Mouse (Mus musculus) left cerebral cortex, postnatal 14 days (tissue): ENCODE results near the gene Bcl10. TPM values are rescaled to one million over a fixed set of nuclear protein-coding genes. Genes with fewer than 3 reads are reported as not detected.
"Not testable (repeated sequence)": the region's sequence is repeated elsewhere in the genome, so short reads cannot be mapped to it uniquely, and the experiment has no call there.

Source experiments
- DNase-seq, 2 experiments: peaks; one replicate each; pipeline ENCODE4 v3.0.0; 2021 to 2022; ENCODE audit warnings: low spot score in 2 of 2, mixed read lengths in 1 of 2
- intact Hi-C: fragments of 180-260 bp; cut with DNase I; formaldehyde crosslinking; loops from one replicate; pipeline ENCODE4 v1.15.1; 2025
- total RNA-seq, 2 experiments: library from RNA; stranded (reverse); gene quantifications; 2 replicates each; pipeline ENCODE4 v1.2.3; 2021

Bcl10 gene
- total RNA-seq, 2 experiments from 2014 or later, result 15.0 to 15.2 TPM

DNA sequence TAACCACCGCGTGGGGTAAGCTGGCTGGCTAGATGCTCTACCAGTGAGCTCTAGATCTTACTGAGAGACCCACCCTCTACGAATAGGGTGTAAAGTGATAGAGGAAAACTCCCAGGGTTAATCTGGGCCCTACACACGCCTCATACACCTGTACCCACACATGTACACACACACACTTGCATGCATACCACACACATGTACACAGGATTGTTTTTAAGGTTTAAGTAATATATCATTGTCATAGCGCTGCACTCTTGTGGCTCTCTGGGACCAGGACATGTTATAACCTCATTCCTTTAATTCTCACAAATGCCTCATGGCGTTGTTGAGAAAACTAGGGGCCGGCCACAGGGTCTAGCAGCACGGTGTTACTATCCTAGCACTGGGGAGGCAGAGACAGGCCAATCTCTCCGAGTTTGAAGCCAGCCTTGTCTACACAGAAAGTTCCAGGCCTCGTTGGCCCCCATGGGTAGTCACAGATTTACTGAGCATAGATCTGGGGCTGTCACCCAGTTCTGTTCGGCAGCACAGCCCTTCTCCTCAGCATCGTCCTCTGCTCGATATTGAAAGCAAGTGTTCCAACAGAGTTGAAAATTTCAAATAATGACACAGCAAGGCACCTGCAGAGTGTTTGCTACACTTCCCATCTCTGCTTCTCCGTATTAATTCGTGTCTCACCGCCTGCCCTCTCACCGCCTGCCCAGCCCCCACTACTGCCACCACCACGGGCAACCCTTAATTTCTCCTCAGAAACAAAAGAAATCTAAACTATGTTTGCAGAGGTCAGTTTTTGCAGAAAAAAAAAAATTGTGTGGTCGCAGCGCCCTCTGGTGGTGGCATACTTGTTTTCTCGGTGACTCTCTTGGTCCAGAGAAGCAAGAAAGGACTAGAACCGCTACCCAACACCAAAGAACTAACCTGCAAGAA is 17.5 kb upstream of the Bcl10 start:
- intact Hi-C loops, result loop anchor here (1.0 to 5.0 kb wide), 3 partner anchors 148 to 321 kb away; partner anchors contain the start of genes Ccn1 and Ddah1
- peak; percentile 30 to 69 for DNase-seq

DNA sequence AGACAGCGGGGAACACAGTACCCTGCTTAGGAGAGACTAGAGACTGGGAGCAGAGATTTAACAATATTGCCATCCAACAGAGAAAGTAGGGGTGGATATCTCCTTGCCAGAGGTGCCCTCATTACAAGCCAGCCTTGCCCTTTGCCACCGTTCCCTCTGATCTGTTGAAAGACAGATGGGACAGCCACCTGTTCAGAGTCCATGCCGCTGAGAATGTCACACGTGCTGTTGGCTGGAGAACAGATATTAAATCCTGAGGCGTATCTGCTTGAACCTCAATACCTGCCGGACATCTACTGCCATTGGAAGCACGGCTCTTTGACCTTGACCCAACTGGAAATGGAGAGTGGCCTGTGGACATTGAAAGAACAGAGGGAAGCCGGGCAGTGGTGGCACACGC is 16.0 kb upstream of the Bcl10 start:
- DNase-seq, result no peak
- intact Hi-C loops, result loop anchor here (5.0 kb wide), 2 partner anchors 149 to 259 kb away; partner anchors contain the start of genes Ccn1 and Ddah1

DNA sequence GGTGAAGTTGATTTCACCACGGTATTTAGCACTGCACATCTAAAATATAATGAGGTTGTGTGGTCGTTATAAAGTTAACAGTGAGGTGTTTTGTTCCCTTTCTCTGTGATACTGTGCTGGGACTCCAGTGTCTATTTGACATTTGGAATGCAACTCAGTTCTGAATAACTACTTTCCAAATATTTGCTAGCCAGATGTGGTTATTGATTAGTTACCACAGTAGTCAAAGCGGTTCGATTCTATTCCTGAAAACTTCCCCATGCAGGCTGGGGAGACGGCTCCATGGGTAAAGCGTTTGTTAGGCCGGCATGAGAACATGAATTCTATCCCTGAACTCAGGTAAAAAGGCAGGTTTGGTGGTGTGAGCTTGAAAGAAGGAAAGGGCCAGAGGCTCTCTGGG is 10.1 kb upstream of the Bcl10 start:
- DNase-seq, result no peak
- intact Hi-C loops, result no loop called here

DNA sequence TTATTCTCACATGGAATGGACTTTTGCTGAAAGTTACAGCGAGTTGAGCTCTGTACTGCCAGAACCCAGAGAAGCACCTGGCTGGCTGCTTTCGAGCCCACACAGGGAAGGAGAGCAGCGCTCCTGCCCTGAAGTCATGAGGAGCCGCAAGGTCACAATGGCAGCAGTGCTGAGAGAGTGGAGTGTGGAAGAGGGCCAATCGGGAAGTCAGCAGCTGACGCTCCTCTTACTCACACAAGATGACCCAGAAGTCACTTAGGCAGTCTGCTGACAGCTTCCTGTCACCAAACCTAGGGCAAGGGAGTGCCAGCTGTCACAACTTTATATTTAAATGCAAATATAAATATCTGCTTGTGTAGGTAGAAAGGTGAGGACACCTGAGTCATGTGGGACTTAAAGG is 9.3 kb upstream of the Bcl10 start:
- intact Hi-C loops, result no loop called here
- no peak for DNase-seq

DNA sequence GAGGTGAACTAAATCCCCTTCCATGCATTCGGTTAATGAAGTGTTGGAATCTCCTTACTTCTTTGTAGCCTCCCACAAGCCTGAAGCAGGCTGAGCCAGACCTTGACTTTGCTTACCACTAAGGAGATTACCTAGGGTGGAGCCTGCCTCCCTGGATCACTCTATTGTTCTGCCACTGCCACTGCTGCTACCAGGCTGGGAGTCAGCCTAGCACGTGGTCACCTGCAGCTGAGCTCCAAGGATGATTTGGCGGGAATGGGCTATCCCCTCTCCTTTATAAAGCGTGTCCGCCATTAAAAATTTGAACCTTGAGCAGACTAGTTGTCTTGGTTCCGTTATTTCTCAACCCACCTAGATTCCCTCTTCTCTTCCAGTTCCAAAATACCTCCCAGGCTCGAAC is 8.7 kb upstream of the Bcl10 start:
- DNase-seq, intact Hi-C loops: not testable (repeated sequence)

DNA sequence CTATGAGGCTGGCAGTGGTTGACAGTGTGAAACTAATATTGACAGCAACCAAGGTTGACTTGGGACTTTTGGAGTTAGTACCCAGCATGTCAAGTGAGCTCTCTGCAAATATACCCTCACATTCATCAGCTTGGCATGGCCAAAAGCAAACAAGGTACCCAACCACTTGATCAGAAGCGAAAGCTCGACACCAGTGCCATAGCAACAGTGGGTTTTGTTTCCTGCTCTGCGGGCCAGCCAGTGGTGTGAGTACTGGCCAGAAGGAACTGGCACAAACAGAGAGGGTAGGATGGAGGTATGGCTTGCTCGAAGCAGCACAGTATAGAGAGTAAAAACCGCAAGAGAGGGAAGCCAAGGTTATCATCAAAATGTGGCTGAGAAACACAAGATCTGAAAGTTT is 6.2 kb upstream of the Bcl10 start:
- DNase-seq, result no peak
- intact Hi-C loops, result no loop called here

DNA sequence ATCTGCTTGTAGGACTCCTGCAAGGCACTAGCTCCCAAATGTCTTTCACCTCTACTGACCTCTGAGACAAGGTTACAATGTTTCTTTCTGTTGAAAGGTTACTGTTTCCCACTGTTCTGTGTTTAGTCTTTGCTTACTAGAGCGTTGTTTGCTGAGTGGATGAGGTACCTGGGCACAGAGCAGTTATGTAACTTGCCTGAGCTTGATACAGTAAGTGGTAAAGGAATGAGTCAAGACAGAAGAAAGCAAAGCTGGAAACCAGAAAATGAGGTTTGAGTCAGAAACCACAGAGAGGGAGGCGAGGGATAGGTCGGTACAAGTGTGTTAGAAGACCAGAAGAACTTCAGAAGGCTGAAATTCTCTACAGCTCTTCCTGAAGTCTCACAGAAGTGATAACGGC is 5.8 kb upstream of the Bcl10 start:
- no peak for DNase-seq
- intact Hi-C loops, result no loop called here

DNA sequence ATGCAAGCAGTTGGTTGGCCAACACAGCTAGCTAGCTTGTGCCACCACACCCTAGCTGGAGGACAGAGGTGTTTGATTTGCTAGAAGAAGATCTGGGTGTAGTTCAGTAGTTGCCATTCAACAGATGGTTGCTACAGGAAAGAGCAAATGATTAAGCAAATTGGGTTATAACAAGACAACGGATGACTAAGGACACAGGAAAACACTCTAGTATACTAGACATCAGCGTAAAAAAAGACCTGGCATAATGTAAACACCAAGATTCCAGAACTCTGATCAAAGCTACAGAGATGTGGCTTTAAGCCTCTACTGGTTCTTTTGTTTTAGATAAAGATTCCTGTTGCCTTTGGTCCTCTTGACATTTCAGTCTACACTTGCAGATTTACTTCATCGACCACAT is 367 bp downstream of the Bcl10 start:
- intact Hi-C loops, result no loop called here
- DNase-seq, result no peak

DNA sequence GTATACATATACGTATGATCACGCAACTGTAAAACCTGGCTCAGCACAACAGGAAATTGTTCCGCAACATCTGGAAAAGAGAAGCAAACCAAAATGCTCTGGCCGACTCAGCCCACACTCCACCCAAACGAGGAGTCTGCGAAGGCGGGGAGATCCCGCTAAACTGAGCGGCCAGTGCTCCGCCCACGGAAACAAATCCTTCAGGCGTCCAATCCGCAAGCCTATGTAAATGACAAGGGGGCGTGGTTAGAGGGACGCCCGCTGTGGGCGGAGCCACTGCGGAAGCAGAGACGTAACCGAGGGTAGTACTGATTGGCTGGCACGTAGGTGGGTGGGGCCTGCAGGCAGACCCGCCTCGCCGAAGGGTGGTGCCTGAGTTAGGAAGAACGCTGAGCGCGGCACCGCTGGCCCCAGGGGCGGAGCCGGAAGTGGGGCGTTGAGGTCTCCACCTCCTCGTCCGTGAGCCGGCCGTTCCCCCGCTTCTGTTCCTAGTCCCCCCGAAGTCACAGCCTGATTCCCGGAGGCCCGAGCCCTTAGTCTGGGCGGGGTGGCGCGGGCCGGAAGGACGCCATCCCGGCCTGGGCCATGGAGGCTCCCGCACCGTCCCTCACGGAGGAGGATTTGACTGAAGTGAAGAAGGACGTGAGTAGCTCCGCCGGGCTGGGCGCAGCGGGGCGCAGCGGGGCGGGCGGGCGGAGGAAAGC is 1.4 kb downstream of the Bcl10 start:
- intact Hi-C loops, result no loop called here
- DNase-seq, result peak; percentile 99

DNA sequence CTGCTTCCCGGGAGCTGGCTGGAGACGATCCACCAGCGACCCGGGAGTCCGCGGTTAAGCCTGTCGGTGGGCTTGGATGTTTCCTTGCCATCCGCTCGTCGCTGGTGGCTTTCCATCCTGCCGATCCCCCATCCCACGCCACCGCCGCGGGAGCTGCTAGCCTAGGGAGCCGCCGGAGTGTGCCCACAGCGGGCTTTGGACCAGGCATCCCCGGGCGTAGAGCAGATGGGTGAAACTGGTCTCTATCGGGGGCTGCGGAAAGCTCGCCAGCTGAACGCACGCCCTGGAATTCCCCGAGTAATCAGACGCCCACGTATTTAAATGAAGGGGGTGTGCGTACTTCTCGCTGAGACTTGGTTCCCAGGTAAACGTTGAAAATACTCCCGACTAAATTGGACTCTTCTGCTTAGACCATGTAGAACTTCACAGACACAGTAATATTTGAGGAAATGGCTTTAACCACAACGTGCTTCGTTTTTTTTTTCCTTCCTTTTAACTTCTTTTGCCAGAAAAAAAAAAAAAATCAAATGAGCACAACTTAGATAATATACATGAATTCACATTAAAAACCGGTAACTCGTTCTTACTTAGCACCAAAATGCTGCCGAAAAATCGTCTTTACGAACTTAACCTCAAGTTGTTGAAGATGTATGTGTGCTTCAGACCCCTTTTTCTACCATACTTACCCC is 2.2 kb downstream of the Bcl10 start:
- intact Hi-C loops, result no loop called here
- peak; percentile 35 to 61 for DNase-seq

DNA sequence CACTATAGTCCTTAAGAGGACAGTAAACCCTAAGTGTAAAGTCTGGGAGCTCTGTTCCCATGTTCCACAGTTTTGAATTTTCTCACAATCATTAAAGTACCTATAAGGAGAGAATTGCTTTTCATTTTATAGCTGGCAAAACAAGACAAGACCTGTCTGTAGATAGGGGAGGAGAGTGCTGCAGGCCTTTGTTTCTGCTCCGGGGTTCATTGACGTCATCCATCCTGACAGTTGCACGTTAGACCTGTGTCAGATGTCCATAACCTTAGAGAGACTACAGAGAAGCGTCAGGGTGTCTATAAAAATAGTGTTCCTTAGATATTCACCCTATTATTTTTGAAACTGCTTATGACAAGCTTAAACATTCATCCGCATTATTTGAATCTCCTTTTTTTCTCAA is 2.9 kb downstream of the Bcl10 start:
- intact Hi-C loops, result no loop called here
- DNase-seq, result no peak

DNA sequence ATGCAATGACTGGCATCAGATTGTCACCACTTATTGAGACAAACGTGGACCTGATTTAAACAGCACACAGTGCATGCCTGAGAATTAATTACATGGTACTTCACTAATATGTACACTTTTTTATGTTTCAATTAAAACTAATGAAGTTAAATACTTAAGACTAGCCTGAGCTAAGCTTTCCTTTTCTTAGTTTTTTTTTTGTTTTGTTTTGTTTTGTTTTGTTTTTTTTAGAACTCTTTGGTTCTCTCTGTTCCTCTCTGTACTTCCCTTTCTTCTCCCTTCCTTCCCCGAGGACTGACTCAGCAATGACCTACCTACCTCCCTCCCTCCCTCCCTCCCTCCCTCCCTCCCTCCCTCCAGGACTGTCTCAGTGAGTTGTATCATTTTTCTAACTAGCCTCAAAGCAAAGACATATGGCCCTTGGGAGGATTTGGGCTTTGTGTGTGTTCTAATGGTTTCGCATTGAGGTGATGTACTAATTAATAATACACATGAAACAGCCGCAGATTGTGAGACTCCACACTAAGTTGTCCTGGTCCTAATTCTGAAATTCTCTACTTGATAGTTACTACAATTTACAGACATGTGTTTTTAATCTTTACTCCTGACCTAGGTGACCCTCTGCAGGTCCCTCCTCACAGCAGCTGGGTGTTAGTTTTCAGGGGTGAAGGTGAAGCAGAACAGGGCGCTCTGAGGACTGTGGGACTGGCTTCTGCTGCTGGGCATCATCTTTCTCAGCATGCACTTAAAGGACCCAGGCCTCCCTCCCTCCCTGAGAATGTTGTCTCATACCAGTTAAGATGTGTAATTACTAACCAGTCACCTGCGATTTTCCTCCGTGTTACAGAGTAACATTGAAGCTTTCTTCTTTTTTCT is 7.2 kb downstream of the Bcl10 start:
- intact Hi-C loops, result no loop called here
- DNase-seq, result no peak

DNA sequence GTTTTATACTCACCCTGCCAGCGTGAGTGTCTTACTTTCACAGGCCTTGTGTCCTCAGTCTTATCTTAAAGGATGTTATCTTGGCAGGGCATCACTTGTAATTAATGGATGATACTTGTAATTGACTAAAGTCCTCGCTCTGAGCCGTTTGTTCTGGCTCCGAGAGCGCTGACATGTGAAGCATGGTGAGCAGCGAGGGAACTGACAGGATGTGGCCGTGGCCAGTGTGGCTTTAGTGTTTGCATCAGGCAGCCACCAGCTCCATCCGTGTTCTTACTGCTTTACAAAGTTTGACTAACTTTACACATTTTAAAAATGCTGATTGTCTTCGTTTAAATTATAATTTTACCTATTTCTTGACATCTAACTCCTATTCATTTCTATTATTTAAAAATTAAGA is 11.2 kb downstream of the Bcl10 start:
- no peak for DNase-seq
- intact Hi-C loops, result no loop called here

DNA sequence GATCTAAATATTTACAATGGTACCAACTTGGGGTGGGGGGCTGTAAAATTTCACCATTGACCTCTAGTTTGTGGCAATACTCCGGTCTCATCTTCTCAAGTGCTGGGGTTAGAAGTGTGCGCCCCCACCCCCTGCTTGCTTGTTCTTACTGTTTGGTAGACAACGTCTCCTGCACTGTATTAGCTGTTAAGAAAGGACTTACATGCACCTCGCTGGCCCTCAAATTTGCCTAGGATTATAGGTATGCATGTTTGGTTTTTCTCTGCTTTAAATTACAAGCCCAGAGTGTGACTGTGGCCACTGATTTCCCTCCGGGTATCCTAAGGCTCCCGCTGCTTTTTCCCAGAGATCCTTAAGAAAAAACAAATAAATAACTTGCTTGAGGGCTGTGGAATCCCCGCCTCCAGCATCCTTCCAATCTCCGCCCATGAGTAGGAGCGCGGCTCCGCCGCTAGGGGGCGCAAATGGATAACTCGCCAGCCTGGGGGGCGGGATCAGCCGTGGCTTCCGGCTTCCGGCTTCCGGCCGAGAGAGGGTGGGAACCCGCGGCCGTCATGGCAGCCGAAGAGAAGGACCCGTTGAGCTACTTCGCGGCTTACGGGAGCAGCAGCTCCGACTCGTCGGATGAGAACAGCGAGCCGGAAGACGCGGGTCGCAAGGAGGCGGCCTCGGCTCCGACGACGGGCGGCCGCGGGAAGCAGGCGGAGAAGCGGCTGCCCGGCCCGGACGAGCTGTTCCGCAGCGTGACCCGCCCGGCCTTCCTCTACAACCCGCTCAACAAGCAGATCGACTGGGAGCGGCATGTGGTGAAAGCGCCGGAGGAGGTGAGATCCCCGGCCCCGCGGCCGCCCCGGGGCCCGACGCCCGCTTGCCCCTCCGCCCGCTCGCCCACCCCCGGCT is 15.2 kb downstream of the Bcl10 start, which contains the start of gene 2410004B18Rik:
Gene 2410004B18Rik (plus strand): TSS at position 510 of the 900 bp plus-strand sequence.
- intact Hi-C loops, result no loop called here
- peak; percentile 89 to 93 for DNase-seq

DNA sequence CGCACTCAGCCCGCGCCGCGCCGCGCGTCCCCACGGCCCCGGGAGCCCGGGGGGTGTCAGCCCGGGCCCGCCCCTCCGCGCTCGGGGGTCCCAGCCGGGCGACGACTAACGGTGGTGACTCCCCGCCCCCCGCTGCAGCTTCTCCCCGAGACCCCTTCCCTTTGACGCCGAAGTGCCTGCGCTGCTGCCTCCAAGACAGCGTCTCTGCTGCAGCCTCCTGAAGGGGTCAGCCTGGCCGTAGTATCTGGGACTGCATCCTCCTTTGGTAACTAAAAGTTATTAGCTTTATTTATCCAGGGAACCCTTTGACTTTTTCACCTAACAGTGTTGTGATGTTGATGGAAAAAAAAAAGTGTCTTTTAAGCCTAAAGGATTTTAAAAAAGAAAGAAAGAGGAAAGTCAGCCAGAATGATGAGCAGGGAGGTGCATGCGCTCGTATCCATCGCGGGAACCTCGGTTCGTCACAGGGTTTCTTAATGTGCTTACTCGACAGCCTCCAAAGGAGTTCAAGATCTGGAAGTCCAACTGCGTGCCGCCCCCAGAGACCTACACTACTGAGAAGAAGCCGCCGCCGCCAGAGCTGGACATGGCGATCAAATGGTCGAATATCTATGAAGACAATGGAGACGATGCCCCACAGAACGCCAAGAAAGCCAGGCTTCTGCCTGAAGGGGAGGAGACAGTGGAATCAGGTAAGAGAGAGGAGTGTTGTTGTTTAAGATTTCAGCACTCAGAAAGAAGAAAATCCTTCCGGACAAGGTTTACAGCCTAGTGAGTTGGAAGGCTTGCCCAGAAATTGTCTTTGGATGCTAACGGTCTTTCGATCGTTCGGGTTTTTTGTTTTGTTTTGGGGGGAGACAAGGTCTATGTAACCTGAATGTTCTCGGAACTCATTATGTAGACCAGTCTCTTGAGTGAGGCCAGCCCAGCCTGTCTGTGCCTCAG is 16.1 kb downstream of the Bcl10 start:
- no peak for DNase-seq
- intact Hi-C loops, result no loop called here

DNA sequence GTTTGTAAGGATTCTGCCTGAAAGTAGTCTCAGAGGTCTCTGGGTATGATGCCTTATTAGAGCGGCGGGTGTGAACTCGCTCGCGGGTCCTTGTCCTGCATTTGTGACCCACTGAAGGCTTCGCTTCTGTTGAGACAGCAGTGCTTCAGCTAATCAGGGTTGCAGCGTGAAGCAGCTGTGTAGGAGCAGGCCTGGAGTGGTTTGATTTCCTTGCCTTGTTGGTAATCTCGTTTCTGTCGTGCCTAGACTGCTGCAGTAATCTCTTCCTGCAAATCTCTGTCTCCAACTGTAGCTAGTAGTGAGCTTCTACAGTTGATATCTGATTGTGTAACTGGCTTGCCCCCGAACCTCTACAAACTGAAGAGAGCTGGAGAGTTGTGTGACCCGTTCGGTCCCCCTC is 16.8 kb downstream of the Bcl10 start:
- intact Hi-C loops, result no loop called here
- DNase-seq, result no peak

DNA sequence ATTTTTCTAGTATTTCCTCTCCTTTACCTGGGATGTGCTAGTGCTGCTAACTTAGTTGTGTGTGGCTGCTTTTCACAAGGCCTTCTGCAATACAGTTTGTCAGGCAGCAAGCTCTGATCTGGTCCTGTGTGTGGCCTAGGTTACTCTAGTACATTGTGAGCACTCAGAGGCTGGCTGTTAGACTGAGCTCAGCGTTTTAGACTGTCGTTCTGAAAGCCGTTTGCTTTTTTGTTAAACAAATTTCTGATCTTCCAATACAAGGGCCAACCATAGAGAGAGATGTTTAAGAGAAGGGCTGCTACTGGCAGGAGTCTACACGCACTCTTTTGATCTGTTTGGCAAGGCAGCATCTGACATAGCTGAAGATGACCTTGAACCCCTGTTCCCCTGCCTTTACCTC is 17.4 kb downstream of the Bcl10 start:
- intact Hi-C loops, result loop anchor here (10.0 kb wide), 1 partner anchor 165 kb away; the partner anchor contains the start of gene Wdr63
- DNase-seq, result no peak
